Mouse (Mus musculus): Measurements from ENCODE around the gene Prss48. TPM values are rescaled to one million over a fixed set of nuclear protein-coding genes. Genes with fewer than 3 reads are reported as not detected.
A peak's percentile ranks its signal among the peaks of the same experiment; 100 is the strongest.
"Not testable (repeated sequence)": the region's sequence is repeated elsewhere in the genome, so short reads cannot be mapped to it uniquely, and the experiment has no call there.

Gene Prss48
- polyA plus RNA-seq, 1 experiment: 18.7 TPM

GRCm38 (mm10) chr3:85984537-85984936 is 17.8 kb downstream of the Prss48 start:
- H3K36me3 ChIP-seq (ENCODE audit: control insufficient read depth, insufficient read depth, low read length): no peaks in the 10 kb centered on the region
- no peak for TF ChIP-seq POLR2A (IDR thresholded peaks at IDR 0.05; ENCODE audit: control insufficient read depth, low read depth, low read length)
- H3K4me3 ChIP-seq (ENCODE audit: control insufficient read depth, low read depth, low read length): no peak overlapping the region
- H3K27ac ChIP-seq (ENCODE audit: control insufficient read depth, insufficient read depth, low read depth, low read length): no peak overlapping the region
- no peaks in the 10 kb centered on the region for H3K27me3 ChIP-seq (ENCODE audit: control insufficient read depth, insufficient read depth, low read length)
- H3K4me1 ChIP-seq (ENCODE audit: control insufficient read depth, insufficient read depth, low read length): no peaks in the 10 kb centered on the region; the same call in 1 of the 2 replicates

- H3K27me3 ChIP-seq (ENCODE audit: control insufficient read depth, insufficient read depth, low read length); H3K36me3 ChIP-seq (ENCODE audit: control insufficient read depth, insufficient read depth, low read length); H3K4me1 ChIP-seq (ENCODE audit: control insufficient read depth, insufficient read depth, low read length); H3K27ac ChIP-seq (ENCODE audit: control insufficient read depth, insufficient read depth, low read depth, low read length); H3K4me3 ChIP-seq (ENCODE audit: control insufficient read depth, low read depth, low read length): not testable (repeated sequence)
These were observed 20.5 kb downstream of the Prss48 start for GRCm38 (mm10) chr3:85981761-85982160.

GRCm38 (mm10) chr3:85980036-85980435 is 22.3 kb downstream of the Prss48 start:
- Histone ChIP-seq H3K27ac (ENCODE audit: control insufficient read depth, insufficient read depth, low read depth, low read length) (no peak overlapping the region), H3K36me3 (ENCODE audit: control insufficient read depth, insufficient read depth, low read length) (no peaks in the 10 kb centered on the region), H3K4me1 (ENCODE audit: control insufficient read depth, insufficient read depth, low read length) (no peaks in the 10 kb centered on the region), H3K27me3 (ENCODE audit: control insufficient read depth, insufficient read depth, low read length) (no peaks in the 10 kb centered on the region), H3K4me3 (ENCODE audit: control insufficient read depth, low read depth, low read length) (no peak overlapping the region)
- TF ChIP-seq CTCF (IDR thresholded peaks at IDR 0.05; ENCODE audit: control insufficient read depth, insufficient read depth, insufficient replicate concordance, low read depth, low read length): no peak
- TF ChIP-seq POLR2A (IDR thresholded peaks at IDR 0.05; ENCODE audit: control insufficient read depth, low read depth, low read length): no peak

GRCm38 (mm10) chr3:85974451-85974850 is 27.8 kb downstream of the Prss48 start:
- peaks cover 5% of the 10 kb centered on the region for H3K4me1 ChIP-seq (ENCODE audit: control insufficient read depth, insufficient read depth, low read length)
- no peak overlapping the region for H3K4me3 ChIP-seq (ENCODE audit: control insufficient read depth, low read depth, low read length)
- no peaks in the 10 kb centered on the region for H3K27me3 ChIP-seq (ENCODE audit: control insufficient read depth, insufficient read depth, low read length)
- H3K27ac ChIP-seq (ENCODE audit: control insufficient read depth, insufficient read depth, low read depth, low read length): no peak overlapping the region
- no peak for TF ChIP-seq CTCF (IDR thresholded peaks at IDR 0.05; ENCODE audit: control insufficient read depth, insufficient read depth, insufficient replicate concordance, low read depth, low read length)
- H3K36me3 ChIP-seq (ENCODE audit: control insufficient read depth, insufficient read depth, low read length): no peaks in the 10 kb centered on the region

GRCm38 (mm10) chr3:85973376-85974140 is 28.7 kb downstream of the Prss48 start:
- Histone ChIP-seq H3K4me1 (ENCODE audit: control insufficient read depth, insufficient read depth, low read length) (peaks cover 5% of the 10 kb centered on the region), H3K27ac (ENCODE audit: control insufficient read depth, insufficient read depth, low read depth, low read length) (no peak overlapping the region), H3K4me3 (ENCODE audit: control insufficient read depth, low read depth, low read length) (no peak overlapping the region), H3K36me3 (ENCODE audit: control insufficient read depth, insufficient read depth, low read length) (no peaks in the 10 kb centered on the region), H3K27me3 (ENCODE audit: control insufficient read depth, insufficient read depth, low read length) (no peaks in the 10 kb centered on the region)
- no peak for TF ChIP-seq CTCF (IDR thresholded peaks at IDR 0.05; ENCODE audit: control insufficient read depth, insufficient read depth, insufficient replicate concordance, low read depth, low read length)
- TF ChIP-seq POLR2A (IDR thresholded peaks at IDR 0.05; ENCODE audit: control insufficient read depth, low read depth, low read length): no peak

- Histone ChIP-seq H3K4me3 (ENCODE audit: control insufficient read depth, low read depth, low read length) (peak overlapping the region; percentile 83), H3K4me1 (ENCODE audit: control insufficient read depth, insufficient read depth, low read length) (peaks cover 5% of the 10 kb centered on the region), H3K27me3 (ENCODE audit: control insufficient read depth, insufficient read depth, low read length) (no peaks in the 10 kb centered on the region), H3K36me3 (ENCODE audit: control insufficient read depth, insufficient read depth, low read length) (no peaks in the 10 kb centered on the region), H3K27ac (ENCODE audit: control insufficient read depth, insufficient read depth, low read depth, low read length) (peak overlapping the region; percentile 13; the same call in 1 of the 2 replicates)
- TF ChIP-seq POLR2A (IDR thresholded peaks at IDR 0.05; ENCODE audit: control insufficient read depth, low read depth, low read length) (no peak), CTCF (IDR thresholded peaks at IDR 0.05; ENCODE audit: control insufficient read depth, insufficient read depth, insufficient replicate concordance, low read depth, low read length) (no peak)
These were observed 30.7 kb downstream of the Prss48 start for GRCm38 (mm10) chr3:85971599-85971975.

- Histone ChIP-seq H3K36me3 (ENCODE audit: control insufficient read depth, insufficient read depth, low read length) (no peaks in the 10 kb centered on the region), H3K27ac (ENCODE audit: control insufficient read depth, insufficient read depth, low read depth, low read length) (peak within 1 kb of the TSS; percentile 73), H3K4me1 (ENCODE audit: control insufficient read depth, insufficient read depth, low read length) (peaks cover 5% of the 10 kb centered on the region), H3K27me3 (ENCODE audit: control insufficient read depth, insufficient read depth, low read length) (no peaks in the 10 kb centered on the region), H3K4me3 (ENCODE audit: control insufficient read depth, low read depth, low read length) (peak within 1 kb of the TSS; percentile 83)
- TF ChIP-seq CTCF (IDR thresholded peaks at IDR 0.05; ENCODE audit: control insufficient read depth, insufficient read depth, insufficient replicate concordance, low read depth, low read length): no peak
- TF ChIP-seq POLR2A (IDR thresholded peaks at IDR 0.05; ENCODE audit: control insufficient read depth, low read depth, low read length): 0 out of 2 replicates have a peak, but pooled peaks have one; percentile 24
These were observed 31.3 kb downstream of the Prss48 start, which contains the start of gene Sh3d19 for GRCm38 (mm10) chr3:85970742-85971598. TSS of gene Sh3d19 (plus strand) at chr3:85971109.

Data from testis, adult 2 months (tissue).